Mouse (Mus musculus) hindbrain, embryonic 16.5 days (tissue): ENCODE data around the gene Fndc3a. TPM values are rescaled to one million over a fixed set of nuclear protein-coding genes. Genes with fewer than 3 reads are reported as not detected.

ENCODE experiments used
- ATAC-seq: fragments of 200-750 bp; cut with Nextera tagmentation; 2 replicates; pipeline ENCODE4 v1.8.0; 2017; ENCODE audit warnings: moderate TSS enrichment, moderate library complexity
- H3K27ac ChIP-seq: fragments of 300-500 bp; sonication (generic); 2 replicates; pipeline ENCODE4 v1.5.1; 2014; ENCODE audit warnings: low read depth, mild to moderate bottlenecking, control low read depth, low read length, moderate library complexity
- H3K27me3 ChIP-seq: fragments of 300-500 bp; sonication (generic); replicated peaks from 2 replicates; pipeline ENCODE4 v1.6.1; 2014; ENCODE audit warnings: low read length; ENCODE audit not compliant: control insufficient read depth, insufficient read depth
- H3K36me3 ChIP-seq: fragments of 300-500 bp; sonication (generic); 2 replicates; pipeline ENCODE4 v1.6.1; 2014; ENCODE audit warnings: mild to moderate bottlenecking, low read length, moderate library complexity, mixed read lengths; ENCODE audit not compliant: control insufficient read depth, insufficient read depth
- H3K4me1 ChIP-seq: fragments of 300-500 bp; sonication (generic); 2 replicates; pipeline ENCODE4 v1.6.1; 2014; ENCODE audit warnings: low read depth, low read length; ENCODE audit not compliant: control insufficient read depth, insufficient read depth
- H3K4me2 ChIP-seq: fragments of 300-500 bp; sonication (generic); 2 replicates; pipeline ENCODE4 v1.6.1; 2014; ENCODE audit warnings: mild to moderate bottlenecking, low read length, control low read depth, moderate library complexity
- H3K4me3 ChIP-seq: fragments of 300-500 bp; sonication (generic); 2 replicates; pipeline ENCODE4 v1.5.1; 2014; ENCODE audit warnings: mild to moderate bottlenecking, low read length, control low read depth, moderate library complexity
- H3K9ac ChIP-seq: fragments of 300-500 bp; sonication (generic); 2 replicates; pipeline ENCODE4 v1.6.1; 2014; ENCODE audit warnings: low read depth, mild to moderate bottlenecking, control low read depth, low read length, moderate library complexity
- H3K9me3 ChIP-seq: fragments of 300-500 bp; sonication (generic); 2 replicates; pipeline ENCODE4 v1.6.1; 2014; ENCODE audit warnings: mild to moderate bottlenecking, low read length, moderate library complexity; ENCODE audit not compliant: control insufficient read depth
- WGBS: fragments of 180-500 bp; shearing (Covaris S2); extraction: QIAGEN DNeasy Blood & Tissue Kit; methylation state at CpG from one replicate; pipeline ENCODE4 v1.1.7; 2014; 5-methylcytosine and 5-hydroxymethylcytosine counted together
- polyA plus RNA-seq: library from polyadenylated mRNA; unstranded; fragments of >200 nt; fragmentation: Nextera tagmentation; extraction: Ambion mirVana; gene quantifications from 2 replicates; pipeline ENCODE4 v1.2.1, GENCODE M21; 2015

The Fndc3a gene
- polyA plus RNA-seq, 1 experiment from 2014 or later = 57.1 TPM

- WGBS = 59% methylated on average over 1 of the region's 1 CpGs
- Histone ChIP-seq H3K27me3 (no peaks in the 10 kb centered on the region; the same call in 1 of the 2 replicates), H3K9me3 (no peaks in the 10 kb centered on the region), H3K4me3 (no peak overlapping the region), H3K27ac (no peak overlapping the region), H3K9ac (no peak overlapping the region), H3K4me1 (peaks cover 4% of the 10 kb centered on the region; the same call in 1 of the 2 replicates), H3K4me2 (no peak overlapping the region), H3K36me3 (no peaks in the 10 kb centered on the region)
- ATAC-seq = no peak
Measured at GRCm38 (mm10) chr14:72527126-72527525, 182.7 kb downstream of the Fndc3a start.

- H3K4me1 ChIP-seq = no peaks in the 10 kb centered on the region
- H3K9me3 ChIP-seq = no peaks in the 10 kb centered on the region
- no peaks in the 10 kb centered on the region for H3K36me3 ChIP-seq
- H3K27me3 ChIP-seq = no peaks in the 10 kb centered on the region
- no peak overlapping the region for H3K27ac ChIP-seq
- H3K4me2 ChIP-seq = no peak overlapping the region
- ATAC-seq = no peak
- H3K4me3 ChIP-seq = no peak overlapping the region
- H3K9ac ChIP-seq = no peak overlapping the region
- 56% methylated on average over 2 of the region's 2 CpGs for WGBS
Measured at GRCm38 (mm10) chr14:72519561-72519960, 190.2 kb downstream of the Fndc3a start.

GRCm38 (mm10) chr14:72518786-72519185, 191.0 kb downstream of the Fndc3a start:
- no peaks in the 10 kb centered on the region for H3K36me3 ChIP-seq
- H3K4me1 ChIP-seq = no peaks in the 10 kb centered on the region
- no peak overlapping the region for H3K27ac ChIP-seq
- no peak for ATAC-seq
- no peak overlapping the region for H3K4me2 ChIP-seq
- H3K9me3 ChIP-seq = no peaks in the 10 kb centered on the region
- H3K9ac ChIP-seq = no peak overlapping the region
- no peak overlapping the region for H3K4me3 ChIP-seq
- 83% methylated on average over 6 of the region's 6 CpGs for WGBS
- no peaks in the 10 kb centered on the region for H3K27me3 ChIP-seq

GRCm38 (mm10) chr14:72516376-72516775, 193.4 kb downstream of the Fndc3a start:
- H3K27me3 ChIP-seq = no peaks in the 10 kb centered on the region
- H3K9me3 ChIP-seq = no peaks in the 10 kb centered on the region
- ATAC-seq = peak; percentile 80
- H3K27ac ChIP-seq = no peak overlapping the region
- no peak overlapping the region for H3K9ac ChIP-seq
- no peak overlapping the region for H3K4me2 ChIP-seq
- WGBS = 20% methylated on average over 5 of the region's 5 CpGs
- H3K4me3 ChIP-seq = no peak overlapping the region
- no peaks in the 10 kb centered on the region for H3K4me1 ChIP-seq
- no peaks in the 10 kb centered on the region for H3K36me3 ChIP-seq

- H3K9me3 ChIP-seq = no peaks in the 10 kb centered on the region
- H3K4me2 ChIP-seq = peak overlapping the region; percentile 63
- H3K4me1 ChIP-seq = peaks cover 7% of the 10 kb centered on the region
- H3K27ac ChIP-seq = no peak overlapping the region
- H3K9ac ChIP-seq = peak overlapping the region; percentile 52
- H3K27me3 ChIP-seq = no peaks in the 10 kb centered on the region
- H3K4me3 ChIP-seq = peak overlapping the region; percentile 35
- H3K36me3 ChIP-seq = no peaks in the 10 kb centered on the region
- WGBS = 19% methylated on average over 11 of the region's 11 CpGs
- ATAC-seq = no peak
Measured at GRCm38 (mm10) chr14:72506723-72507420, 202.9 kb downstream of the Fndc3a start.

- Histone ChIP-seq H3K27me3 (no peaks in the 10 kb centered on the region), H3K27ac (no peak overlapping the region), H3K4me2 (peak overlapping the region; percentile 63), H3K9me3 (no peaks in the 10 kb centered on the region), H3K4me1 (peaks cover 7% of the 10 kb centered on the region), H3K9ac (peak overlapping the region; percentile 52), H3K36me3 (no peaks in the 10 kb centered on the region), H3K4me3 (peak overlapping the region; percentile 35)
- peak; percentile 45 for ATAC-seq
- WGBS = 11% methylated on average over 12 of the region's 12 CpGs
Measured at GRCm38 (mm10) chr14:72506018-72506722, 203.6 kb downstream of the Fndc3a start.

- Histone ChIP-seq H3K4me2 (no peak overlapping the region), H3K4me3 (no peak overlapping the region), H3K4me1 (peaks cover 7% of the 10 kb centered on the region), H3K27me3 (no peaks in the 10 kb centered on the region), H3K36me3 (no peaks in the 10 kb centered on the region), H3K27ac (no peak overlapping the region), H3K9ac (no peak overlapping the region), H3K9me3 (no peaks in the 10 kb centered on the region)
- ATAC-seq = no peak
- WGBS = 88% methylated on average over 1 of the region's 1 CpGs
Measured at GRCm38 (mm10) chr14:72504985-72505384, 204.8 kb downstream of the Fndc3a start.

- Histone ChIP-seq H3K9ac (no peak overlapping the region), H3K27me3 (no peaks in the 10 kb centered on the region), H3K4me3 (no peak overlapping the region), H3K4me1 (peaks cover 7% of the 10 kb centered on the region), H3K9me3 (no peaks in the 10 kb centered on the region), H3K36me3 (no peaks in the 10 kb centered on the region), H3K4me2 (no peak overlapping the region), H3K27ac (no peak overlapping the region)
- ATAC-seq = no peak
- 49% methylated on average over 6 of the region's 6 CpGs for WGBS
Measured at GRCm38 (mm10) chr14:72503241-72503640, 206.6 kb downstream of the Fndc3a start.

- Histone ChIP-seq H3K4me2 (no peak overlapping the region), H3K9ac (no peak overlapping the region), H3K4me3 (no peak overlapping the region), H3K27me3 (no peaks in the 10 kb centered on the region), H3K9me3 (no peaks in the 10 kb centered on the region), H3K27ac (no peak overlapping the region), H3K36me3 (no peaks in the 10 kb centered on the region), H3K4me1 (no peaks in the 10 kb centered on the region)
- 82% methylated on average over 1 of the region's 1 CpGs for WGBS
- ATAC-seq = no peak
Measured at GRCm38 (mm10) chr14:72493775-72494174, 216.0 kb downstream of the Fndc3a start.
